Mouse (Mus musculus) testis, adult 2 months (tissue): ENCODE data around the gene Rdh16. TPM values are rescaled to one million over a fixed set of nuclear protein-coding genes. Genes with fewer than 3 reads are reported as not detected.
"Not testable (repeated sequence)": the region's sequence is repeated elsewhere in the genome, so short reads cannot be mapped to it uniquely, and the experiment has no call there.

Source experiments
- H3K27ac ChIP-seq: fragments of 200-500 bp; 2 replicates; pipeline ENCODE4 v1.5.1; 2012; ENCODE audit warnings: low read depth, low read length; ENCODE audit not compliant: control insufficient read depth, insufficient read depth
- H3K27me3 ChIP-seq: fragments of 200-500 bp; 2 replicates; pipeline ENCODE4 v1.6.1; 2012; ENCODE audit warnings: mild to moderate bottlenecking, low read length, moderate library complexity; ENCODE audit not compliant: control insufficient read depth, insufficient read depth
- H3K36me3 ChIP-seq: fragments of 200-500 bp; 2 replicates; pipeline ENCODE4 v1.6.1; 2012; ENCODE audit warnings: mild to moderate bottlenecking, low read length; ENCODE audit not compliant: control insufficient read depth, insufficient read depth
- H3K4me1 ChIP-seq: fragments of 200-500 bp; 2 replicates; pipeline ENCODE4 v1.6.1; 2012; ENCODE audit warnings: low read length; ENCODE audit not compliant: control insufficient read depth, insufficient read depth
- H3K4me3 ChIP-seq: fragments of 200-500 bp; 2 replicates; pipeline ENCODE4 v1.5.1; 2012; ENCODE audit warnings: low read depth, mild to moderate bottlenecking, low read length, moderate library complexity, mixed read lengths; ENCODE audit not compliant: control insufficient read depth
- CTCF ChIP-seq: fragments of 200-500 bp; IDR thresholded peaks from 2 replicates; pipeline ENCODE4 v1.5.1; 2012; ENCODE audit warnings: low read depth, mild to moderate bottlenecking, inconsistent platforms, low read length, moderate library complexity; ENCODE audit not compliant: control insufficient read depth, insufficient read depth, insufficient replicate concordance
- POLR2A ChIP-seq: fragments of 200-500 bp; IDR thresholded peaks from 2 replicates; pipeline ENCODE4 v1.6.1; 2012; ENCODE audit warnings: low read depth, mild to moderate bottlenecking, inconsistent platforms, low read length, moderate library complexity; ENCODE audit not compliant: control insufficient read depth
- polyA plus RNA-seq: library from polyadenylated mRNA; depleted of rRNA; stranded (reverse); fragments of >200 nt; gene quantifications from 2 replicates; pipeline ENCODE4 v1.2.3, GENCODE M21; 2012; rRNA removed

The Rdh16 gene
- polyA plus RNA-seq, 1 experiment, result 0.04 TPM

GRCm38 (mm10) chr10:127888605-127889004 lies 87.7 kb downstream of the Rdh16 start, which contains the start of gene Rdh7:
Gene Rdh7, minus strand, starts transcription at chr10:127888817.
- TF ChIP-seq CTCF, result no peak
- no peak for TF ChIP-seq POLR2A
- no peaks in the 10 kb centered on the region for H3K4me1 ChIP-seq
- H3K27ac ChIP-seq, result no peak within 1 kb of the TSS
- no peaks in the 10 kb centered on the region for H3K36me3 ChIP-seq
- H3K27me3 ChIP-seq, result no peaks in the 10 kb centered on the region
- H3K4me3 ChIP-seq, result no peak within 1 kb of the TSS

GRCm38 (mm10) chr10:127891481-127891880 lies 90.5 kb downstream of the Rdh16 start:
- Histone ChIP-seq H3K36me3 (no peaks in the 10 kb centered on the region), H3K27me3 (no peaks in the 10 kb centered on the region), H3K4me3 (no peak overlapping the region), H3K27ac (no peak overlapping the region), H3K4me1 (no peaks in the 10 kb centered on the region)
- no peak for TF ChIP-seq POLR2A

GRCm38 (mm10) chr10:127893163-127894022 lies 92.4 kb downstream of the Rdh16 start:
- not testable (repeated sequence) for H3K4me1 ChIP-seq, H3K4me3 ChIP-seq, H3K36me3 ChIP-seq, H3K27ac ChIP-seq, H3K27me3 ChIP-seq

Other genes with a start within 250 kb of the Rdh16 start
- 20.8 and 25.9 TPM in 2 replicates for gene Lrp1, start 180.0 kb upstream of the Rdh16 start, polyA plus RNA-seq
- 3.9 and 5.9 TPM in 2 replicates for gene Stat6, start 158.2 kb upstream of the Rdh16 start, polyA plus RNA-seq
- gene Nemp1, start 134.3 kb upstream of the Rdh16 start, polyA plus RNA-seq, result 46.8 and 58.1 TPM in 2 replicates
- gene Nab2, start 132.6 kb upstream of the Rdh16 start, polyA plus RNA-seq, result 24.6 and 26.2 TPM in 2 replicates
- 18.5 and 19.1 TPM in 2 replicates for gene Myo1a, start 96.0 kb upstream of the Rdh16 start, polyA plus RNA-seq
- gene Tac2, start 76.7 kb upstream of the Rdh16 start, polyA plus RNA-seq, result not detected in 2 replicates
- gene Zbtb39, start 61.6 kb upstream of the Rdh16 start, polyA plus RNA-seq, result 3.8 and 4.4 TPM in 2 replicates
- 0.37 and 0.57 TPM in 2 replicates for gene Gpr182, start 49.4 kb upstream of the Rdh16 start, polyA plus RNA-seq
- gene Rdh1, start 41.4 kb upstream of the Rdh16 start, polyA plus RNA-seq, result 0.07 TPM in 2 replicates
- gene Rdh16f1, start 41.4 kb upstream of the Rdh16 start, polyA plus RNA-seq, result not detected in 2 replicates
- 0.11 and 0.23 TPM in 2 replicates for gene Rdh9, start 24.8 kb upstream of the Rdh16 start, polyA plus RNA-seq
- not detected in 2 replicates for gene Rdh19, start 48.8 kb downstream of the Rdh16 start, polyA plus RNA-seq
- gene Rdh16f2, start 65.3 kb downstream of the Rdh16 start, polyA plus RNA-seq, result 0.23 and 0.26 TPM in 2 replicates
- gene Rdh7, start 87.7 kb downstream of the Rdh16 start, polyA plus RNA-seq, result not detected in 2 replicates
- gene Sdr9c7, start 97.4 kb downstream of the Rdh16 start, polyA plus RNA-seq, result 0.38 and 0.49 TPM in 2 replicates
- gene Hsd17b6, start 206.5 kb downstream of the Rdh16 start, polyA plus RNA-seq, result not detected in 2 replicates
- 2.9 and 3.4 TPM in 2 replicates for gene Prim1, start 214.0 kb downstream of the Rdh16 start, polyA plus RNA-seq
- gene Naca, start 234.4 kb downstream of the Rdh16 start, polyA plus RNA-seq, result 229 and 234 TPM in 2 replicates